Mouse (Mus musculus): ENCODE results near the gene Cxcl10.

The Cxcl10 gene

GRCm38 (mm10) chr5:92348794-92349413, at the start of gene Cxcl10:
Gene Cxcl10, minus strand, starts transcription at chr5:92348889.
- peak; percentile 78 for DNase-seq

DNA sequence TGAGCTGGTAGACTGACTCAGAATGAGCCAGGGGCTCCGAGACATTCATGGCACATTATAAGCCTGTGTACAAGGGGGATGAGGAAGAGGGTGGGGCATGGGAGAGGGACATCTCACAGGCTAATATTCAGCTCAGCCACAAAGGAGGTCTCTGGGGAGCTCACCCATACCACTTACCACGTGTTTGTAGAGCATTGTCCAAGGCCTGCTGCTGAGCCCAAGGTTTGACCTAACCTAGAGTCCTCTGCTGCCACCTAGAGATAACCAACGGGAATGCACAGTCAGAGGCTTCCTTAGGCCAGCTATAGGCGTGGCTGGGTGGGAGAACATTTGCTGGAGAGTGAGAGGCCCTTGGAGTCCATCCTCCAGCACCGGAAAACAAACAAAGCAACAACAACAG, 49.5 kb upstream of the Cxcl10 start:
- peak; percentile 87 for DNase-seq

DNA sequence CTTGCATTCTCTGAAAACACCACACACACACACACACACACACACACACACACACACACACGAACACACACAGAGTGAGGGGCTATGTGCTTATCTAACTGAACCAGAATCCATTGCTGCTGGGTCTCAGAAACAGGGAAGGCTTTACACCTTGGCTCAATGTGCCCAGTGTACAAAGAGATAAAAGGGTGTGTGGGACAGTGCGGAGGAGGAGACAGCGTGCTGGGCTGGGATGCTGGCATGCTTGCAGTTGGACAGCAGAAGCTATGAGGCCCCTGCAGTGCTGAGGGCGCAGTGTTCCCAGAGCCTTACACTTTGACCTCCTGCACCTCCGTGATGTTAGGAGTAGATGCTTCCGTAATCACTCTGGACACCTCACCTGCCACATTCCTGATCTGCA, 47.8 kb upstream of the Cxcl10 start:
- peak; percentile 71 for DNase-seq

DNA sequence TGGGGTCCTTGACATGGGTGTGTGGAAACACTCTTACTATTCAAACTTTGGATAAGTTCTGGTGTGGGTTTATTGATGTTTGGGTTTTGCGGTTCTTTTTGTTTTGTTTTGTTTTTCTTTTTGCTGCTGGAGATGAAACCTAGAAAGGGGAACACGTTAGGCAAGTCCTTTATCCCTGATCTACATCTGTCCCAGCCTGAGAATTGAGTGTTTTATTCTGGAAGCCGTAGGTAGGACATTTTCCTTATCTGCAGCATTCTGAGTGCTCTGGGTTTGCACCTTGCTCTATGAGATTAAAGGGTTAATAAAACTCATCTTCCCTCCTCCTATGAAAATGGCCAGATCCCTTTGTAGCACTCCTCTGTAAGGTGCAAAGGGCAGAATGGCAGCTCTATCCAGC, 47.1 kb upstream of the Cxcl10 start:
- no peak for DNase-seq

- peak; percentile 45 for DNase-seq
These were observed 45.2 kb upstream of the Cxcl10 start for GRCm38 (mm10) chr5:92393863-92394262.

- DNase-seq, result no peak
These were observed 43.9 kb upstream of the Cxcl10 start for GRCm38 (mm10) chr5:92392542-92392941.

DNA sequence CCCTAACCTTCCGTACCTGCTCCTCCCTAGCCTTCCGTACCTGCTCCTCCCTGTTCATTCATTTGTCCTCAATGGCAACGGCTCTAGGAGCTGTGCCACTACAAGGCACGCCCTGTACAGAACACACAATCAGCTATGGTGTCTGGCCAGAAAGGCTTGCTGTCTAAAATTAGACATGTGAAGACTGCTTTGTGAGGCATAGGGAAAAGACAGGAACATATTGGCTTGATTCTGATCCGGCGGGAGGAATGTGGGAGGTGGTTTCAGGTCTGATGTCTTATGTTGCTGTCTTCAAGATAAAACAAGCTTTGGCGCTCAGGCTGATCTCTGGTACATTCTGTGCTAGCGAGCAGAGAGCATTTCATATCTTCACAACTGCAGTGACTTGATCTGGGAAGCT, 41.9 kb upstream of the Cxcl10 start:
- no peak for DNase-seq

- no peak for DNase-seq
These were observed 41.3 kb upstream of the Cxcl10 start for GRCm38 (mm10) chr5:92389977-92390376.

DNA sequence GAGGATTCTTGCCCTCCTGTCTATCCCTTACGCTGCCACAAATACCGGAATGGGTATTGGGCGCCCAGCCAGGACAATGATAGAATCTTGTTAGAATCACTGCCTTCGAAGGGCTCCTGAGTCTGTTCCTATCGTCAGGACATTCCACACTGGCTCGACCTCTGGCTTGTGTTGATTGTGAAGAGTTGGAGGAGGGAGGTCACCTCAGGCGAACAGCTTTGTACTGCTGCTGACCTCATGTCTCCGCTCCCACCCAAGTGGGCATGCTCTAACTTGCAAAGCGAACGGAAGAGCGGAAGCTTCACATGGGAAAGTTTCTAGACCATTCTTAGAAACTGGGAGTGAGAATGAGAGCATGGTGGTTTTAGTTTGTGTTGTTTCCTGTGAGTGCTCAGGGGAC, 38.7 kb upstream of the Cxcl10 start:
- no peak for DNase-seq

DNA sequence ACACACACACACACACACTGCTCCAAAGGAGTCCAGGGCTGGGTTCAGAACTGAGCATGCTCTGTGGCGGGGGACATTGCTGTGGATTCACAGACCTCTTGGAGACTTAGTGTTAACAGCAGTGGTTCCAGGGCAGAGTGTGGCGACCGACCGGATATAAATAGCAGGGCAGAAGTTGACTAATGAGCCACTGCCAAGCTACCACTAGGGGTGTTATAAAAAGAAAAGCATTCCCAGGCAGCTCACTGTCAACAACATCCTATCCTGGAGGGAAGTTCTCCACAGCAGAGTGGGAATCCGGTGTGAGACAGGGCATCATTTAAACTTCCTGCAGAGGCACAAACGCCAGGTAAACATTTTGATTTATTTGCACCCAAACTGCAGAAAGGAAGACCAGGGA, 38.0 kb upstream of the Cxcl10 start:
- DNase-seq, result no peak

DNA sequence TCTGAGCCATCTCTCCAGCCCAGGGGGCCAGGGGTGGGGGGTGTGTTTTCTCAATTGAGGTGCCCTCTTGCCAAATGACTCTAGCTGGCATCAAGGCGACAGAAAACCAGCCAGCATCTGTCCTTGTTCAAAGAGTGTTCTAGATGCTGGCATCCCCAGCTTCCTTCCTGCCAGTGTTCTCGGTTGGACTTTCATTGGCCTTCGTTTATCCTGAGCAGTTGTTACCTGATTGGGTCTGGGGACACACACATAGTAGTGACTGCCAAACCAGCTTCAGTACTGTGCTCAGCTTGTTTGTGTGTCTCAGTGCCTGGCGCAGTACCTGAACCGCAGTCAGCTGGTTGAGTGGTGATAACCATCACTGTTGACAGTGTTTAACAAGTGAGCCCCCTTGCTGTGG, 37.4 kb upstream of the Cxcl10 start:
- no peak for DNase-seq

DNA sequence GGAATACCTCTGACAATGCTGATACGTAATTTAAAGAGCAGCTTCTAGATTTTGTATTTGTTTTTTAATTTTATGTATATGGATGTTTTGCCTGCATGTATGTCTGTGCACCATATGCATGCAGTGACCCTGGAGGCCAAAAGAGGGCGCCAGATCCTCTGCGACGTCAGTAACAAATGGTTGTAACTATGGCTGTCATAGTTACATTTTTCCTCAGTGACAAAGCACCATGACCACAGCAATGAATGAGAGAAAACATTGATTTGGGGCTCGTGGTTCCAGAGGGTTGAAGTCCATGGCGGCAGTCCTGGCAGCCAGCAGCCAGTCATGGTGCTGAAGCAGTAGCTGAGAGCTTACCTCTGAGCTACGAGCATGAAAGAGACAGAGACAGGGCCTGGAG, 36.2 kb upstream of the Cxcl10 start:
- DNase-seq, result peak; percentile 47

- DNase-seq, result no peak
These were observed 35.1 kb upstream of the Cxcl10 start for GRCm38 (mm10) chr5:92383747-92384146.

- no peak for DNase-seq
These were observed 33.6 kb upstream of the Cxcl10 start for GRCm38 (mm10) chr5:92382349-92382679.

GRCm38 (mm10) chr5:92381550-92382348, 33.1 kb upstream of the Cxcl10 start:
- peak; percentile 78 for DNase-seq

DNA sequence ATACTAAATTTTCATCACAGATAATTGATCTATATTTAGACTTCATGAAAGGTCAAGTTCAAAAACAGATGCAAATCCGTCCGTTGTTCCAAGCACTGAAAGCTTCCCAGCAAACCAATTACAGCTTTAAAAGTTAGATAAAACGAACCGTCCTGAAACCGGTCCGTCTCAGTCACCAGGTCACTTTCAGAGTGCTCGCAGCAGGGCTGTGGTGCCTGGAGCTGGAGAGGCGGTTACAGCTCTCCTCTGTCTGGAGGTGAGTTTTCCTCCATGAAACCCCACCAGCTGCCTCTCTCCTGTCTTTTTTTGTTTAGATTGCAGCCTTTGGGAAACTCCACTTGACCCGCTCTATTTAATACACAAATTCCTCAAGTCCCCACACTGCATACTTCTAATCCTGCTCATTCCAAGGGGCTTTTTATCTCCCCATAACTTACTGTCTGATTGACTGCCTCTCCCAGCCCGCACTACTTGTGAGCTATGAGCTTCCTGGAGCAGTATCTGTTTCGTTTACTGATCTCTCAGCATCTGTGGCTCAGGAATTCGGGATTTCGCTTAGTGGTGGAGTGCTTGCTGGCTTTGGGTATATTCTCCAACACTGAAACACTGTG, 28.2 kb upstream of the Cxcl10 start:
- DNase-seq, result no peak

- DNase-seq, result no peak
These were observed 26.7 kb upstream of the Cxcl10 start for GRCm38 (mm10) chr5:92375368-92375767.

DNA sequence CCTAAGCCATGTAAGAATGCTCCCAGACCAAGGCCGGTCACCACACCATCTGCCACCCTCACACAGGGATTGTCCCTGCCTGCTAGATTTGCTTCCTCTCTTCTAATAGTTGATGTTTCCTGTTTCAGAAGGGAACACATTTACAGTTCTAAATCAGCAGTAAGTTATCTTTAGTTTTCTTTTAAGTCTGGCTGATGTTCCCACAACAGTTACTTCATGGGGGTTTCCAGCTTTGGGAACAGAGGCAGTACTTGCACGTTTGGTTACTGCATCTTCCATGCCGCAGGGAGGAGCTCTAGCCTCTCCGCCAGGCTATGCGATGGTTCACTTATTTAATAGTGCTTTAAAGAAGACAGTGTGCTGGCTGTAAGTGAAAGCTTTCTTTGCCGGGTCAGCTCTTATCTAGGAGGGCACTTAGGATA, 26.0 kb upstream of the Cxcl10 start:
- no peak for DNase-seq

DNA sequence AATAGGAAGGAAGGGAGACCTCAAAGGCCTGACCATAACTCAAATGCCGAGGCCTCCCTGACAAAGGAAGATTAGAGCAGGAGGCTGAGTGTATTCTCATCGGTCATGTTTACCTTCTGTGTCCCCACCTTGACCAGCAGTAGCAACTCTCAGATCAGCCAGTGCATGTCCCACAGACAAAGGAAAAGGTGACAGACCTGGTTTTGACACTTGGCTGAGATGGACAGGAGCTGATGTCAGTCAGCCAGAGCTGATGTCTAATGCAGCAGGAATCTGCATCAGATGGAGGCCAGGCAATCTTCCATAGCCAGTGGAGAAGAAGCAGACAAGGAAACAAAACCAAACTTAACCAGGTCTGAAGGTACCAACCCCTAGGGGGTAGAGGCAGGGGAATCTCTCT, 23.9 kb upstream of the Cxcl10 start:
- DNase-seq, result no peak

DNA sequence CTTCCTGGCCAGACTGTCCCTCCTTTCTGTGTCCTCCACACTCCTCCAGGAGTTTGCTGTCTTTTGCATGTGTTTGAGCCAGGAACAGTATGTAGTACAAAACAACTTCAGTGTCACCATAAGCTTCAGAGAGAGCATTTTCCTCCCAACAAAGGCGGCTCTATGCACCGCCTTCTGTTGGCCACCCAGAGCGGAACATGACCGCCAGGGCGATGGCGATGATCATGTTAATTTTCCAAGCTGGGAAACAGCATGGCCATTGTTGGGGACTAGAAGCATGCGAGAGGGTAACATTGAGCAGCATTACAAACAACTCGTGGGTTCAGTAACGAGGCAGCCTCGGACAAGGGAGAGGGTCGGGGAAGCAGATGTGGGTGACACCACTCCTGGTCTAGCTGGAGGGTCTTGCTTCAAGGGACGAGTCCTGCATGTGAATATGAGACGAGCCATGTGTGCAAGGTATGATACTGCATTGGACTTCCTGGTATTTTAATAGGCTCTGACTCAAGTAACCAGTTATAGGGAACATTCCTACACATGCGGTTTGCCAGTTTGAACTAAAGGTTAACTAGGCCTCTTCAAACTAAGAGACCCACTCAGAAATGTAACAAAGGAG, 22.8 kb upstream of the Cxcl10 start:
- DNase-seq, result no peak

DNA sequence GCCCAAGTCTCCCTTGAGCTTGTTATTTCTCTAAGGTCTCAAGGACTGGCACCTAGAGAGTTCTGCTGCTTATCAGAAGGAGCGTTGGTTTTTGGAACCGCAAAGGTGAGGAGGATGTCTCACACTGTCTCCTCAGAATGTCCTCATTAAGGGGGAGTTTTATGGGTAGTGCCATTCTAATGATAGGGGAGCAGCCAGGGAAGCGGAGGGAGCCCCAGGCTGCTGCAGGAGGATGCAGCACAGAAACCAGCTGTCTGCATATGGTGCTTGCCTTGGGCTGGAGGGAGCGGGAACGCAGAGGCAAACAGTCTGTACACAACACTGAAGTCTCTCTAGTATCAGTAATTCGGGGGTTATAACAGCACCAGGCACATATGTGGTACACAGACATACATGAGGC, 22.2 kb upstream of the Cxcl10 start:
- DNase-seq, result no peak

- DNase-seq, result no peak
These were observed 21.7 kb upstream of the Cxcl10 start for GRCm38 (mm10) chr5:92370392-92370791.

DNA sequence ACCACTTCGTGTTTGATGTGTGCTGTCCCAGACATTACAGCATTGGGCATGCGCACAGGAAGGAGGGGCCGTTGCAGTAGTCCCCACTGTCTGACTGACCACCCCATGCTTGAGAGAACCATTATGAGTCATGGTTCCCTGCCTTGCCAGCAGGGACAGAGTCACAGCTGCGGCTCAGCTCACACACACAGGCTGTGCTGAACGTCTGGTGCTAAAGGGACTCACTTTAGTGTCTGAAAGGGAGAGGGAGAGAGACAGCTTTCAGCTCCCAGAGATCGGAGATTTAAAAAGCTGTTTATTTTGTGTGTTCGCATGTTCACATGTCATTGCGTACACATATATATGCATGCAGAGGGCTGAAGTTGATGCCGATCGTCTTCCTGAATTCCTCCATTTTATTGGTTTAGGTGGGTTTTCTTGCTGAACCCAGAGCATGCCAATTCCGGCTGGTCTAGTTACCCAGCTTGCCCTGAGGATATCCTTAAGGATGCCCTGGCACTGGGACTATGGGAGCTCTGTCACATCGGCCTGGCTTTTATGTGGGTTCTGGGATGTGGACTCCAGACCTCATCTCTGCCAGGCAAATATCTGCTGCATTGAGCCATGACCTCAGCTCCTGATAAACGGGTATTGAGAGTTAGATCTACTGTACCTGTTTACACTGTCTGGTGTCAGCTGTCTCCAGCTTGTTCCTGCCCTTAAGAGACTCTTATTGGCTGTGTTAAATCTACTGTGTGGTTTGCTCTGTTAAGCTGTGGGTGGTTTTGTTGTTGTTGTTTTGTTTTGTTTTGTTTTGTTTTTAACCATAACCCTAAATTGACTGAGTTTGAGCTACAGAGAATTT, 20.7 kb upstream of the Cxcl10 start:
- DNase-seq, result no peak

All from liver (tissue).